In the genomic region with DNA sequence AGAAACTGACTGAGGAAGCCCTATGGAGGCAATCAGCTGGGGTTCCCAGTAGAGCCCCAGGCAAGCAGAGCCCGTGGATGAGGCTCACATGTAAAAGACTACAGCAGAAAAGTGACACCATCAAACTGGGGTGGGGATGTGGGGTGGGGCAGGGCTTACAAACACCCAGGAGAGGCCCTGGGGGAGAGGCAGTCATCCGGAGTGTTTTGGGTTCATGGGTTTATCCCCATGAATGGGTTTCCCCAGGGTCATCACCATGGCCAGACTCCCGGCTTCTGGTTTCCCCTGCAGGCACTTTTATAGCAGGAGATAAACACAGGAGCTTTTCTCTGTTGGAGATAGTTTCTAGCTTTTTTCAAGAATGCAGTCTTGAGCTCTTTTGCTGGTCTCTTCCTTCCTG, we compare ENCODE assay signal across 17 mouse cellular contexts. TPM values are rescaled to one million over a fixed set of nuclear protein-coding genes. Genes with fewer than 3 reads are reported as not detected.
"Had no signal": no experiment of that assay in that cellular context is flagged by ENCODE, and none has a peak within 500 bp of the region (broad histone marks: within the 10 kb centered on the region; RNA-seq: fewer than 3 reads in every experiment).

No protein-coding gene starts in this region.

- H3K4me2 ChIP-seq: limb, embryonic 13.5 days; liver, embryonic 13.5 days; midbrain, embryonic 11.5 days had no signal

- H3K36me3 ChIP-seq: limb, embryonic 10.5 days; limb, embryonic 13.5 days; liver, embryonic 13.5 days had no signal

- H3K4me1 ChIP-seq: limb, embryonic 13.5 days; liver, embryonic 13.5 days had no signal

- H3K9ac ChIP-seq: limb, embryonic 13.5 days; liver, embryonic 13.5 days had no signal

- DNase-seq: kidney, adult 2 months; kidney, postnatal 10 days; layer of hippocampus, adult 9-11 months; liver; liver, embryonic 13.5 days; lung, adult 2 months; lung, postnatal 14 days; lung, postnatal 4 days; midbrain, embryonic 14.5 days; thymus, adult 18-20 months; thymus, postnatal 4 days had no signal

- H3K27ac ChIP-seq: layer of hippocampus, adult 2 months; limb, embryonic 10.5 days; limb, embryonic 13.5 days; liver, embryonic 13.5 days had no signal

- H3K27me3 ChIP-seq: liver, embryonic 13.5 days had no signal

- H3K9me3 ChIP-seq: limb, embryonic 10.5 days; limb, embryonic 13.5 days; liver, embryonic 13.5 days had no signal

- H3K4me3 ChIP-seq: layer of hippocampus, adult 2 months; limb, embryonic 10.5 days; limb, embryonic 13.5 days; liver, embryonic 13.5 days had no signal

RNA-seq across cellular contexts. Expression of a gene that starts 43.0 kb away (rescaled TPM):
- total RNA-seq: megakaryocyte progenitor cell, adult 5-6 weeks; megakaryocyte-erythroid progenitor cell, adult 5-6 weeks had no signal
